Mouse (Mus musculus): ENCODE measurements at regions not wholly inside any gene's neighbourhood (a gene's known extent, or its start where the extent isn't known, plus 50 kb on each side); places are given as distances from the start of the nearest gene placed in this dataset.

GRCm38 (mm10) chr14:33864796-33865195 is 58.6 kb upstream of the Gdf10 start:
- no peak for DNase-seq (ENCODE audit: low spot score)

GRCm38 (mm10) chr14:33865746-33866145 is 57.6 kb upstream of the Gdf10 start:
- no peak for DNase-seq (ENCODE audit: low spot score)

GRCm38 (mm10) chr14:33867674-33868073 is 55.7 kb upstream of the Gdf10 start:
- DNase-seq (ENCODE audit: low spot score) = no peak

All from lung, postnatal 25 days (tissue).